Mouse (Mus musculus): ENCODE measurements at regions not wholly inside any gene's neighbourhood (a gene's known extent, or its start where the extent isn't known, plus 50 kb on each side); places are given as distances from the start of the nearest gene placed in this dataset.

DNA sequence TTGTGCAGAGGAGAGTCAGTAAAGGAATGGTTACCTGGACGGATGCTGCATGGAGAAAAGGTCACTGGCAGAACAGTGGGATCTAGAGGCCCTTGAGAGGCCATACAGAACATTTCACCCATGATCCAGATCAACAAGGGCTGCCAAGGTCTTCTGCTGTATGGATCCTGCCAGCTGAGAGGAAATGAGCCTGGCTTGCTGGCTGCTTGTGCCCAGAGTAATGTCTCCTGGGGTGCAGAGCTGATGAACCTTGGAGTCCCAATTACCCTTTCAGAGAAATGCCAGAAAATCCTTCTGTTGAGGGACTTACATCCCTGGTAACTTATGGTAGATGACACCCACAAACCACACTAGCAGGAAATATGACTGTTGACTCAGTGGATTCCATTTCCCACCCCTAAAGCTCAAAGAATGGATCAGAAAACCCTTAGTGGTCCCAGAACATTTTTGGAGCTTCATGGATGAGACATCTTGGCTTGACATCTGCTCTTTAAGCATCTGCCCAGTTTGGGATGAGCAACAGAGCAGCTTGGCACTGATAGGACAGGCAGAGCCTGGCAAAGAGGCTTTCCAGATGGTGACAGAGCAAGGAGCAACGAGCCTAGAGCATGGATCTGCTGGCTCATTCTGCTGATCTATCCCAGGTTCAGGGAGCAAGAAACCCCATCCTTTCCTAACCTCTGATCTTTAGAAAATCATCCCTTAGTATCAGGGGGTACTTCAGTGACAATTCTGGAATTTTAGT lies 416.6 kb downstream of the Adra2a start:
- DNase-seq (ENCODE audit: low read depth), result no peak

DNA sequence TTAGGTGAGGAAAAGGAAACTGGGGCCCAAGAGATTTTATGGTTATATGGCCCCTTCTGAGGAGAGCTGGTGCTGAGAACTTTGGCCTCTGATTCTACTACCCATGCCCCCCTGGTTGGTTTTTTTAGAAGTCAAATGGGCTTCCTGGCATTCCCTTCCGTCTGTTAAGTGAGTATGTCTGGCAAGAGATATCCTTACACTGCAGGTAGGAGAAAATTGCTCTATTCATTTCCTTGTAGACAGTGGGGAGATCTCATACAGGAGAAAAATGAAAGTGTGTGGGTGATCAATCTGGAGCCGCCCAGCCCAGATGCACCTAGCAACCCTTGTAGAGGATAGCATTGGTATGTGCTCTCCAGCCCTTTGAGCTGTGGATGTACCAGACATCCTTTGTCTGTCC lies 418.5 kb downstream of the Adra2a start:
- DNase-seq (ENCODE audit: low read depth), result no peak

DNA sequence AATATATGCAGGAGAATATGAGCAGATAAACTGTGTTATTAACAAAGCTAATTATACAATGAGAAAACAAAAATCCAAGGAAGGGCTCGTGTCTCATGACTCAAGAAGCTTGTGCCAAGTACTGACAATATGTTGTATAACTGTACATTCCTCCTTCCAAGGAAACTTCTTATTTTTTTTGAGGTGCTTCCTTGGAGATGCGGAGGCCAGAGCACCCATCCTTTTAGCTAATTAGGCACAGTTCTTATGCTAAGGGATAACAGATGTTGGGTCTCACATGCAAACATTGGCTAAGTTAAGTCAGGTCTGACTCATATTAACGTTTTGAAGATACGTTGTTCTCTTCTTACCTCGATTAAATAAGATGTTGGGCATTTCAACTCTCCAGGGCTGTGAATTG lies 426.1 kb downstream of the Adra2a start:
- DNase-seq (ENCODE audit: low read depth), result no peak

DNA sequence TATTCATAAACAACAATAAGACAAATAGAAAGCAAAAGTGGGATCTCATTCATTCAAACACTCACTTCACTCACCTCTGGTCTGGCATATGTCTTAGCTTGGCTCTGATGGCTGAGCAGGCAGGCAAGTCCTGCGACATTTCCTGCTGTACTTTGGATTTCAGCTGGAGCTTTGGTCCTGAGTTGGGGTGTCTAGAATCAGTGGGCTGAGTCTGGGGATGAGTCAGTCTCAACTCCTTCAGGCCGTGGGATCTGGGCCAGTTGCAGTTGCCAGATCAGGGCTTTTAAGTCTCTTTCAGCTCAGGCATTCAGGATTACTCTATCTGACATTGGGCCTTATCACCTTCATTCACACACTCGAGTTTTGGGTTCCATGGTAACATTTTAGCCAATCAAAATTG lies 454.1 kb downstream of the Adra2a start:
- DNase-seq (ENCODE audit: low read depth), result peak; percentile 34

DNA sequence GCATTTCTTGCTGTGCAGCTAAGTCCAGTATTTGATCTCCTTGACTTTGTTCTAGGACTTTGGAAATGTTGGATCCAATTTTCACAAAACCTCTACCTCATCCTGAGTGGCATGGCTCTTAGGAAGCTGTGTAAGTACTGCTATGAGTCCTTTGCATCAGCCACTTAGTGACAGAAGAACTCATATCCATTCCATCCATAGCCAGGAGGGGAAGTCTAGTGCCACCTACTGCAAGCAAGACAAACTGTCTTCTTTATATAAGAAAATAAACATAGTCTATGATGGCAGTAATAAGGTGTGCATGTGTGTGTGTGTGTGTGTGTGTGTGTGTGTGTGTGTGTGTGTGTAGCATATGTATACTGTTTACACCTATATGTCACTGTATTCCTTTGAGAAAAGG lies 489.9 kb downstream of the Adra2a start:
- DNase-seq (ENCODE audit: low read depth), result peak; percentile 25

DNA sequence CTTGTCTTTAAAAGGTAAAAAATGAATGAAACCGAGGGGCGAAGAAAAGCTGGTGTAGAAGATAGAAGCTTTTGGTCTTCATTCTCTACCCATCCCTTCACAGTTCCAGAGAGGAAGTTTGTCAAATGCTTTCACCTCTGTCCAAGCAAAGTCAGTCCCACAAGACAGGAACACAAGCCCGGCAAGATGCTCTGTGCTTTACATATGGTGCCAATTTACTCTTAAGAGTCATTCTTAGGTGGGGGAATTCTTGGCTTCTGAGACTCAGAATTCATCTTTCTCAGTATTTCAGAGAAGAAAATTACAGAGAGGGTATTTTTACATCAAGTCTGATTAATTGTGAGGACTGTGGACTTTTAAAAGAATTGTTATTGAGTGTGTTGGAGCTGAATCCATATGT lies 511.4 kb downstream of the Adra2a start:
- no peak for DNase-seq (ENCODE audit: low read depth)

DNA sequence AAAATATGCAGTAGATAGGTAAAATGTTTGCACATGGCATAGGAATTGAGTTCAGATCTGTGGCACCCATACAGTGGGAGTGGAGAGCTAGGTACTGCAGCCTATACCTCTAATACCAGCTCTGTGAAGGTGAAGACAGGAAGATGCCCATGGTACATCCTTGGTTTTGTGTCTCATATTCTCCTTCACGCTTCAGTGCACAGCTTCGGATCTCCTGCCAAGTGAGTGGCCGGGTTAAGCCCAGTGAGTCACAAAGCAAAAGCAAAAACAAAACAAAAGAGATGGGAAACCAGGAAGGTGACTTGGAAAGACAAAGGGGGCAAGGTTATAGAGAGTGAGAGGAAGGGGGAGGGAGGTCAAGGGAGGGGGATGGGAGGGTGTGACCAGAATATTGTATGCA lies 514.0 kb downstream of the Adra2a start:
- DNase-seq (ENCODE audit: low read depth), result no peak

DNA sequence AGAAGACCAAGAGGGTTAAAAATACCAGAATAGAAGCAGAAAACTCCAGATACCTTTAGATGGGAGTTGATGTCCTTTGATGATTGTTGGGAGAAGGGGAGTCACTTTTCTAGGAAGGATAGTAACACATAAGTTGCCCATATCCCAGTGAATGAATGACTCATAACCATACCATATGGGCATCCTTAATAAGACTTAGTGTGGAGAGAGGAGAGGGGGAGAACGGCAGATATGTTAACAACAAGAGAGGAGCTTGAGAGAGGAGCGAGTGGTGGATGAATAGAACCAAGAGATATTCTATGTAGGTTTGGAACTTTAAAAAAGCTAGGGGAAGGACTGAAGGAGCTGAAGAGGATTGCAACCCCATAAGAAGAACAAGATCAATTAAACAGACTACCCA lies 539.6 kb downstream of the Adra2a start:
- DNase-seq (ENCODE audit: low read depth), result no peak

DNA sequence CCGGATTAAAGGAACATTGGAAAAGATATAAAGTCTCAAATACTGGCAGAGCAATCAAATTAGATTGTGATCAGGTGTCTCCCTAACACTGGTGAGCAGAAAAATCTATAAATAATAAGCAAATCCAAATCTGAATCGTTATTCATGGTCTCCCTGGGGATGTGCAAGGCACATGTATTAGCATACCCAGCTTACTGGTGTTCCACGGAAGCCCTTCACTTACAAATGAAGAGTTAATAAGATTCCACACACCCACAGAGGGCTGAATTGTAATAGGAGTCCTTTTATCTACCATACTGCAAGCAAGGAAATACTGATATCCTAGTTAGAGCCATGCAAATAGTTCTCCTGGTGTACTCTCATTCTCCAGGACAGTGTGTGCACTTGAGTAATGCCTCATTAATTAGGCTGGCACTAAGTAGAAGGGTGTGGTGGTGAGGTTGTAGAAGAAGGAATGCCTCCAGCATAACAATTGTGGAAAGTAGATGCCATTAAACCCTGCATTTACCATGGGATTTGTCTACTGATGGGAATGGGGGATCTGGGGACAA lies 540.8 kb downstream of the Adra2a start:
- DNase-seq (ENCODE audit: low read depth), result no peak

DNA sequence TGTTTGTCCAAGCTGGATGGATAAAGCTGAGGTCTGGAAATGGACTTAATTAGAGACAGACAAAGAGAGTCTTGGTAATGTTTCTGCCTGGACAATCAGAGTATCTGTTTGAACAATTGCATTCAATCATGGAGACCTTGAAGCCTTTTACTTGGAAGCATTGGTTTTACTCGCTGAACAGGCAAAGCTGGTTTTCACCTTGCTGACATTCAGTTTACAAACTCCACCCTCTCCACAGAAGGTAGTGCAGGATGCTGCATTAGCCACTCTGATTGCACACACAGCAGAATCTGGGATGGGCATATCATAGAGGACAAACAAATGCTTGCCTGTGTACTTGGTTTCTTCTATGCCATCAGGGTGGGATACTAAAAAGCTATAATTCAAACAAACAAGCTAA lies 541.4 kb downstream of the Adra2a start:
- no peak for DNase-seq (ENCODE audit: low read depth)

DNA sequence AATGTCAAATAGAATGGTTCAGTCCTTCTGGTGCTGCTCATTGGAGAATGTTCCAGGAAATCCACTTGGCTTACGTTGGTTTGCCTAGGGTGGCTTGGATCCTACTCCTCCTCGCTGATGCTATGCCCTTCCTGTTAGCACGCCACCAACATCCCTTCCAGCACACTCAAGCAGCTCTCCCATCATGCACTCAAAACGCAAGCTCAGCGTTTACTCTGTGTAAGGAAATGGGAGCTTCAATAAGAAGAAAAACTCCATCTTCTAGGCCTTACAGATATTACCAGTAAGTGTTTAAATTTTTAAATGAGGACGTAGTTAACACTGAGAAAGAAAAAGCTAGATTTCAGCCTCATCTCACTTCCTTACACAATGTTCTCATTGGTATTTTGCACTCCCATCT lies 523.7 kb downstream of the Gpam start:
- DNase-seq (ENCODE audit: low read depth), result no peak

DNA sequence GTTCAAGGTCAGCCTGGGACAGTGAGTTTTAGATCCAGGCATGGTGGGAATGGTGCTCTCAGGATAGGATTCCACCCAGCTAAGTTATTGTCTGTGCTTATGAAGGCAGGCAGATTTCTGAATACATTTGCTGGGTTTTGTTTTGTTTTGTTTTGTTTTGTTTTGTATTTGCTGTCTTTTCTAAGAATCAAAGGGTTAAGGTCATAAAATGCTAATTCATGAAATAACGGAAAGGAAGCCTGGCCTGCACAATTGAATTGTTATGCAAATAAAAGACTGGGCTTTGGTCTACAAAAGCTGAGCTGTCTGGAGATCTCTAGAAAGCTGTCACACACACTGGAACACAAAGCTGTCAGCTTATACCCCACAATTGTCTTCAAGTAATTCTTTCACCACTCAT lies 521.7 kb downstream of the Gpam start:
- no peak for DNase-seq (ENCODE audit: low read depth)

DNA sequence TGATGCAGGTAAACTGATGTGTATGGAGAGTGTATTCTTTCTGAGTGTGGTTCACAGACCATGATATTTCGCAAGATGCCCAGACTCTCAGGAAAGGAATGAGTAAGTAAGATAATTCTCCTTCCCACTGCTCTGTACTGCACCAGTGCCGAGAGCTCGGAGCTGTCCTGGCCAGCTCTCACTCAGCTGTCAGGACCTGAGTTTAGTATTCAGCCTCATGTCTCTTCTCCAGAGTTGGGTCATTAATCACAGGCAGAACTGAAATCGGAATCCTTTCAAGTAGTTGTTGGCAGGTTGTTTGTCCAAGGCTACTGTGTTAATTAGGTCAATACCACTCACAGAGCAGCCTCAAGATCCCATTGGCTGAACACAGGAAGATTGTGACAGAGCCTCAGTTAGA lies 510.1 kb downstream of the Gpam start:
- peak; percentile 9 for DNase-seq (ENCODE audit: low read depth)
